Mouse (Mus musculus) regulatory T cell (primary cell): ENCODE results near the gene Sh3yl1.

ENCODE experiments used
- in situ Hi-C: fragments of 300-600 bp; cut with MboI, MseI; formaldehyde crosslinking; loops from one replicate; pipeline ENCODE4 v1.15.1; 2025; ENCODE audit warnings: high pct_unique_total_duplicates

The Sh3yl1 gene

GRCm38 (mm10) chr12:30943057-30943986 is 31.9 kb downstream of the Sh3yl1 start:
- in situ Hi-C loops, result no loop called here

GRCm38 (mm10) chr12:30944197-30944596 is 32.7 kb downstream of the Sh3yl1 start:
- in situ Hi-C loops, result no loop called here

- in situ Hi-C loops, result no loop called here
Measured at GRCm38 (mm10) chr12:30970700-30971099, 59.2 kb downstream of the Sh3yl1 start.

- in situ Hi-C loops, result loop anchor here (5.0 kb wide), 1 partner anchor 406 kb away; no protein-coding TSS in a partner anchor
Measured at GRCm38 (mm10) chr12:31003795-31004194, 92.3 kb downstream of the Sh3yl1 start.

GRCm38 (mm10) chr12:31005010-31005409 is 93.5 kb downstream of the Sh3yl1 start:
- in situ Hi-C loops, result no loop called here

- in situ Hi-C loops, result no loop called here
Measured at GRCm38 (mm10) chr12:31008171-31008570, 96.7 kb downstream of the Sh3yl1 start.
